Mouse (Mus musculus): ENCODE results near the gene Mtch1. TPM values are rescaled to one million over a fixed set of nuclear protein-coding genes. Genes with fewer than 3 reads are reported as not detected.

Gene Mtch1
- polyA plus RNA-seq, 2 experiments: 54.3 to 61.1 TPM

- DNase-seq (ENCODE audit: low read depth in 3 of 3, low spot score in 3 of 3) (no peak), ATAC-seq (ENCODE audit: insufficient read depth) (no peak)
- H3K27ac ChIP-seq: no peak overlapping the region
- no peak overlapping the region for H3K4me2 ChIP-seq (ENCODE audit: low read depth)
- no peak for TF ChIP-seq CTCF (IDR thresholded peaks at IDR 0.05; ENCODE audit: low read depth)
- no peaks in the 10 kb centered on the region for H3K27me3 ChIP-seq (ENCODE audit: control insufficient read depth, insufficient read depth, low read length)
- H3K4me1 ChIP-seq (replicated peaks; ENCODE audit: control insufficient read depth in 2 of 2, insufficient read depth in 2 of 2, low read length in 1 of 2): no peaks in the 10 kb centered on the region
- no peaks in the 10 kb centered on the region for H3K36me3 ChIP-seq (replicated peaks; ENCODE audit: control insufficient read depth, insufficient read depth, low read depth)
- no peak overlapping the region for H3K4me3 ChIP-seq (ENCODE audit: insufficient read depth in 1 of 2, low read depth in 2 of 2, low read length in 2 of 2)
- WGBS (ENCODE audit: insufficient replicate concordance): 65% methylated on average over 8 of the region's 8 CpGs
- no peak overlapping the region for H3K9ac ChIP-seq (replicated peaks)
- H3K9me3 ChIP-seq (ENCODE audit: control insufficient read depth, low read length): no peaks in the 10 kb centered on the region
Measured at GRCm38 (mm10) chr17:29363109-29363508, 15.4 kb upstream of the Mtch1 start.

GRCm38 (mm10) chr17:29361982-29362691 lies 14.4 kb upstream of the Mtch1 start:
- H3K9me3 ChIP-seq (ENCODE audit: control insufficient read depth, low read length): no peaks in the 10 kb centered on the region
- no peaks in the 10 kb centered on the region for H3K36me3 ChIP-seq (replicated peaks; ENCODE audit: control insufficient read depth, insufficient read depth, low read depth)
- H3K4me3 ChIP-seq (ENCODE audit: insufficient read depth in 1 of 2, low read depth in 2 of 2, low read length in 2 of 2): no peak overlapping the region; a peak in 1 of 4 replicates
- no peak overlapping the region for H3K27ac ChIP-seq
- H3K4me1 ChIP-seq (replicated peaks; ENCODE audit: control insufficient read depth in 2 of 2, insufficient read depth in 2 of 2, low read length in 1 of 2): no peaks in the 10 kb centered on the region
- no peaks in the 10 kb centered on the region for H3K27me3 ChIP-seq (ENCODE audit: control insufficient read depth, insufficient read depth, low read length)
- ATAC-seq (ENCODE audit: insufficient read depth) (no peak), DNase-seq (ENCODE audit: low read depth in 3 of 3, low spot score in 3 of 3) (no peak)
- TF ChIP-seq CTCF (IDR thresholded peaks at IDR 0.05; ENCODE audit: low read depth) (no peak), EP300 (IDR thresholded peaks at IDR 0.05; ENCODE audit: low read depth) (no peak)
- H3K9ac ChIP-seq (replicated peaks): no peak overlapping the region
- H3K4me2 ChIP-seq (ENCODE audit: low read depth): no peak overlapping the region; the same call in 1 of the 2 replicates
- 34% methylated on average over 8 of the region's 8 CpGs for WGBS (ENCODE audit: insufficient replicate concordance)

- Histone ChIP-seq H3K9ac (replicated peaks) (no peak within 1 kb of the TSS), H3K4me2 (ENCODE audit: low read depth) (no peak within 1 kb of the TSS; the same call in 1 of the 2 replicates), H3K36me3 (replicated peaks; ENCODE audit: control insufficient read depth, insufficient read depth, low read depth) (no peaks in the 10 kb centered on the region), H3K4me3 (ENCODE audit: insufficient read depth in 1 of 2, low read depth in 2 of 2, low read length in 2 of 2) (peak within 1 kb of the TSS; percentile 23 to 50), H3K27me3 (ENCODE audit: control insufficient read depth, insufficient read depth, low read length) (no peaks in the 10 kb centered on the region), H3K9me3 (ENCODE audit: control insufficient read depth, low read length) (no peaks in the 10 kb centered on the region), H3K27ac (no peak within 1 kb of the TSS), H3K4me1 (replicated peaks; ENCODE audit: control insufficient read depth in 2 of 2, insufficient read depth in 2 of 2, low read length in 1 of 2) (no peaks in the 10 kb centered on the region)
- TF ChIP-seq CTCF (IDR thresholded peaks at IDR 0.05; ENCODE audit: low read depth) (peak; percentile 12; the same call in 1 of the 2 replicates), EP300 (IDR thresholded peaks at IDR 0.05; ENCODE audit: low read depth) (no peak)
- DNase-seq (ENCODE audit: low read depth in 3 of 3, low spot score in 3 of 3): no peak
- WGBS (ENCODE audit: insufficient replicate concordance): 7% methylated on average over 5 of the region's 5 CpGs
- peak; percentile 25; the same call in 1 of the 2 replicates for ATAC-seq (ENCODE audit: insufficient read depth)
Measured at GRCm38 (mm10) chr17:29360761-29361221, 13.1 kb upstream of the Mtch1 start, which contains the start of gene Fgd2. Gene Fgd2, plus strand, starts transcription at chr17:29360914.

- DNase-seq (ENCODE audit: low read depth in 3 of 3, low spot score in 3 of 3): no peak
- Histone ChIP-seq H3K27me3 (ENCODE audit: control insufficient read depth, insufficient read depth, low read length) (no peaks in the 10 kb centered on the region), H3K4me3 (ENCODE audit: insufficient read depth in 1 of 2, low read depth in 2 of 2, low read length in 2 of 2) (no peak overlapping the region), H3K9ac (replicated peaks) (no peak overlapping the region), H3K27ac (no peak overlapping the region), H3K4me2 (ENCODE audit: low read depth) (no peak overlapping the region), H3K9me3 (ENCODE audit: control insufficient read depth, low read length) (no peaks in the 10 kb centered on the region), H3K36me3 (replicated peaks; ENCODE audit: control insufficient read depth, insufficient read depth, low read depth) (no peaks in the 10 kb centered on the region), H3K4me1 (replicated peaks; ENCODE audit: control insufficient read depth in 2 of 2, insufficient read depth in 2 of 2, low read length in 1 of 2) (no peaks in the 10 kb centered on the region)
- WGBS (ENCODE audit: insufficient replicate concordance): 50% methylated on average over 3 of the region's 3 CpGs
- no peak for TF ChIP-seq EP300 (IDR thresholded peaks at IDR 0.05; ENCODE audit: low read depth)
- no peak for TF ChIP-seq CTCF (IDR thresholded peaks at IDR 0.05; ENCODE audit: low read depth)
- no peak for ATAC-seq (ENCODE audit: insufficient read depth)
Measured at GRCm38 (mm10) chr17:29358928-29359327, 11.2 kb upstream of the Mtch1 start.

- no peak for ATAC-seq (ENCODE audit: insufficient read depth)
- no peak overlapping the region for H3K9ac ChIP-seq (replicated peaks)
Measured at GRCm38 (mm10) chr17:29356882-29357281, 9.1 kb upstream of the Mtch1 start.

More at GRCm38 (mm10) chr17:29356882-29357281, 9.1 kb upstream of the Mtch1 start:
- Histone ChIP-seq H3K27me3 (ENCODE audit: control insufficient read depth, insufficient read depth, low read length) (no peaks in the 10 kb centered on the region), H3K4me2 (ENCODE audit: low read depth) (peak overlapping the region; percentile 41), H3K36me3 (replicated peaks; ENCODE audit: control insufficient read depth, insufficient read depth, low read depth) (no peaks in the 10 kb centered on the region), H3K27ac (no peak overlapping the region), H3K4me3 (ENCODE audit: insufficient read depth in 1 of 2, low read depth in 2 of 2, low read length in 2 of 2) (0 out of 4 replicates have a peak overlapping the region, but pooled peaks of 1 of the 2 experiments have one; percentile 12), H3K4me1 (replicated peaks; ENCODE audit: control insufficient read depth in 2 of 2, insufficient read depth in 2 of 2, low read length in 1 of 2) (no peaks in the 10 kb centered on the region), H3K9me3 (ENCODE audit: control insufficient read depth, low read length) (no peaks in the 10 kb centered on the region)
- DNase-seq (ENCODE audit: low read depth in 3 of 3, low spot score in 3 of 3): no peak
- WGBS (ENCODE audit: insufficient replicate concordance): 24% methylated on average over 9 of the region's 9 CpGs
- TF ChIP-seq CTCF (IDR thresholded peaks at IDR 0.05; ENCODE audit: low read depth) (no peak), EP300 (IDR thresholded peaks at IDR 0.05; ENCODE audit: low read depth) (no peak)

Measured in liver, embryonic 14.5 days (tissue).